Mouse (Mus musculus) midbrain, embryonic 10.5 days (tissue): ENCODE results near the gene Gm17387. TPM values are rescaled to one million over a fixed set of nuclear protein-coding genes. Genes with fewer than 3 reads are reported as not detected.
"Not testable (repeated sequence)": the region's sequence is repeated elsewhere in the genome, so short reads cannot be mapped to it uniquely, and the experiment has no call there.

ENCODE experiments used
- DNase-seq: peaks from one replicate; pipeline ENCODE4 v3.0.0-alpha.2; 2017; ENCODE audit warnings: low spot score
- H3K27ac ChIP-seq: fragments of 300-500 bp; sonication (generic); replicated peaks from 2 replicates; pipeline ENCODE4 v1.5.1; 2016; ENCODE audit warnings: mild to moderate bottlenecking
- H3K27me3 ChIP-seq: fragments of 300-500 bp; sonication (generic); 2 replicates; pipeline ENCODE4 v1.6.1; 2016; ENCODE audit warnings: low read depth, mild to moderate bottlenecking; ENCODE audit not compliant: poor library complexity, severe bottlenecking
- H3K36me3 ChIP-seq: fragments of 300-500 bp; sonication (generic); 2 replicates; pipeline ENCODE4 v1.6.1; 2016; ENCODE audit warnings: mild to moderate bottlenecking, moderate library complexity
- H3K4me1 ChIP-seq: fragments of 300-500 bp; sonication (generic); 2 replicates; pipeline ENCODE4 v1.6.1; 2016
- H3K4me3 ChIP-seq: fragments of 300-500 bp; sonication (generic); 2 replicates; pipeline ENCODE4 v1.5.1; 2016; ENCODE audit warnings: mild to moderate bottlenecking, moderate library complexity
- H3K9me3 ChIP-seq: fragments of 300-500 bp; sonication (generic); replicated peaks from 2 replicates; pipeline ENCODE4 v1.6.1; 2016; ENCODE audit warnings: mild to moderate bottlenecking
- WGBS: fragments of 180-500 bp; shearing (Covaris S2); methylation state at CpG from one replicate; pipeline ENCODE4 v1.1.7; 2016; 5-methylcytosine and 5-hydroxymethylcytosine counted together
- polyA plus RNA-seq: library from polyadenylated mRNA; unstranded; fragments of >200 nt; fragmentation: Nextera tagmentation; extraction: Ambion mirVana; gene quantifications from 2 replicates; pipeline ENCODE4 v1.2.1, GENCODE M21; 2016

The Gm17387 gene
- polyA plus RNA-seq, 1 experiment from 2014 or later = not detected

- no peak overlapping the region for H3K4me3 ChIP-seq
- no peaks in the 10 kb centered on the region for H3K36me3 ChIP-seq
- H3K4me1 ChIP-seq = peaks cover 21% of the 10 kb centered on the region
- H3K9me3 ChIP-seq = no peaks in the 10 kb centered on the region
- 89% methylated on average over 14 of the region's 14 CpGs for WGBS
- H3K27ac ChIP-seq = no peak overlapping the region
- no peak for DNase-seq
- H3K27me3 ChIP-seq = no peaks in the 10 kb centered on the region
Measured at GRCm38 (mm10) chr7:141021489-141022449, 7.2 kb upstream of the Gm17387 start.

- H3K4me3 ChIP-seq = peak overlapping the region; percentile 33
- DNase-seq = peak; percentile 72
- peak overlapping the region; percentile 93 for H3K27ac ChIP-seq
- no peaks in the 10 kb centered on the region for H3K27me3 ChIP-seq
- H3K4me1 ChIP-seq = peaks cover 22% of the 10 kb centered on the region
- 18% methylated on average over 6 of the region's 6 CpGs for WGBS
- H3K36me3 ChIP-seq = no peaks in the 10 kb centered on the region
- H3K9me3 ChIP-seq = no peaks in the 10 kb centered on the region
Measured at GRCm38 (mm10) chr7:141024865-141025838, 3.8 kb upstream of the Gm17387 start.

- peak overlapping the region; percentile 33; the same call in 1 of the 2 replicates for H3K4me3 ChIP-seq
- no peaks in the 10 kb centered on the region for H3K9me3 ChIP-seq
- H3K27me3 ChIP-seq = no peaks in the 10 kb centered on the region
- no peak for DNase-seq
- H3K4me1 ChIP-seq = peaks cover 22% of the 10 kb centered on the region
- H3K27ac ChIP-seq = peak overlapping the region; percentile 93
- 15% methylated on average over 6 of the region's 6 CpGs for WGBS
- no peaks in the 10 kb centered on the region for H3K36me3 ChIP-seq
Measured at GRCm38 (mm10) chr7:141026097-141026739, 2.7 kb upstream of the Gm17387 start.

- Histone ChIP-seq H3K27me3 (no peaks in the 10 kb centered on the region), H3K9me3 (no peaks in the 10 kb centered on the region), H3K36me3 (no peaks in the 10 kb centered on the region), H3K4me1 (peaks cover 22% of the 10 kb centered on the region), H3K4me3 (0 out of 2 replicates have a peak overlapping the region, but pooled peaks have one; percentile 14), H3K27ac (peak overlapping the region; percentile 93)
- 57% methylated on average over 5 of the region's 5 CpGs for WGBS
- DNase-seq = no peak
Measured at GRCm38 (mm10) chr7:141026740-141027098, 2.2 kb upstream of the Gm17387 start.

GRCm38 (mm10) chr7:141030390-141030789 is 1.5 kb downstream of the Gm17387 start:
- no peak overlapping the region for H3K4me3 ChIP-seq
- H3K9me3 ChIP-seq = no peaks in the 10 kb centered on the region
- no peaks in the 10 kb centered on the region for H3K27me3 ChIP-seq
- H3K27ac ChIP-seq = no peak overlapping the region
- peaks cover 15% of the 10 kb centered on the region for H3K4me1 ChIP-seq
- DNase-seq = no peak
- H3K36me3 ChIP-seq = no peaks in the 10 kb centered on the region
- WGBS = 50% methylated on average over 3 of the region's 3 CpGs

GRCm38 (mm10) chr7:141032458-141033167 is 3.7 kb downstream of the Gm17387 start:
- H3K9me3 ChIP-seq = no peaks in the 10 kb centered on the region

GRCm38 (mm10) chr7:141036624-141037023 is 7.7 kb downstream of the Gm17387 start:
- not testable (repeated sequence) for H3K4me3 ChIP-seq, H3K27me3 ChIP-seq, H3K36me3 ChIP-seq, H3K4me1 ChIP-seq, DNase-seq, H3K27ac ChIP-seq, H3K9me3 ChIP-seq
- 95% methylated on average over 1 of the region's 2 CpGs for WGBS

More at GRCm38 (mm10) chr7:141032458-141033167, 3.7 kb downstream of the Gm17387 start:
- WGBS = 82% methylated on average over 9 of the region's 9 CpGs
- Histone ChIP-seq H3K36me3 (no peaks in the 10 kb centered on the region), H3K27me3 (no peaks in the 10 kb centered on the region), H3K4me1 (no peaks in the 10 kb centered on the region), H3K27ac (no peak overlapping the region), H3K4me3 (no peak overlapping the region)
- DNase-seq = no peak

GRCm38 (mm10) chr7:141038090-141039032 is 9.4 kb downstream of the Gm17387 start:
- DNase-seq = no peak
- no peaks in the 10 kb centered on the region for H3K27me3 ChIP-seq

GRCm38 (mm10) chr7:141039386-141040107 is 10.6 kb downstream of the Gm17387 start:
- H3K9me3 ChIP-seq = no peaks in the 10 kb centered on the region
- no peak for DNase-seq
- no peak overlapping the region for H3K4me3 ChIP-seq
- WGBS = 91% methylated on average over 4 of the region's 4 CpGs
- no peaks in the 10 kb centered on the region for H3K27me3 ChIP-seq
- H3K4me1 ChIP-seq = peaks cover 5% of the 10 kb centered on the region; the same call in 1 of the 2 replicates
- no peak overlapping the region for H3K27ac ChIP-seq
- H3K36me3 ChIP-seq = no peaks in the 10 kb centered on the region

More at GRCm38 (mm10) chr7:141038090-141039032, 9.4 kb downstream of the Gm17387 start:
- Histone ChIP-seq H3K36me3 (no peaks in the 10 kb centered on the region), H3K27ac (no peak overlapping the region), H3K4me3 (no peak overlapping the region), H3K9me3 (no peaks in the 10 kb centered on the region), H3K4me1 (peaks cover 5% of the 10 kb centered on the region; the same call in 1 of the 2 replicates)
- WGBS = 82% methylated on average over 20 of the region's 21 CpGs

- peak; percentile 27 for DNase-seq
- Histone ChIP-seq H3K27me3 (no peaks in the 10 kb centered on the region), H3K4me1 (peaks cover 5% of the 10 kb centered on the region; the same call in 1 of the 2 replicates), H3K27ac (peak overlapping the region; percentile 61), H3K9me3 (no peaks in the 10 kb centered on the region), H3K36me3 (no peaks in the 10 kb centered on the region), H3K4me3 (peak overlapping the region; percentile 20; the same call in 1 of the 2 replicates)
- WGBS = 52% methylated on average over 6 of the region's 9 CpGs
Measured at GRCm38 (mm10) chr7:141040867-141041606, 12.1 kb downstream of the Gm17387 start.
